Mouse (Mus musculus): ENCODE data around the gene Slu7.

DNA sequence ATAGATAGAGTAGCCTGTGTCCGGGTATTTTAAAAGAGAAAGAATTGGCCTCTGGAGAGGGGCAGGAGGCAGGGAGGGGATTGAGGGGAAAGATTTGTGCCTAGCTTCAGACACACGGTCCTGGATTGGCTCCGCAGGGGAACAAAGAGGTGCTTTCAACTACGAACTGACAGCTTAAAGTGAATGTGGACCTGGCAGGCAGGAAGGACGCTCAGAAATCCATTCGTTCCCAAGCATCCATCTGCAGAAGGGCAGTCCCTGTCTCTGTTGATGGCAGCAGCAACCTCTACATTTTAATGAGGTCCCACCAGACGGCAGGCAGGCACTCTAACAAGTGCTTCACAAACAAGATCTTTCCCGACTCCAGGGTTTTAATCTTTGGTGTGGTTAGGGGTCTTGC lies 47.8 kb upstream of the Slu7 start:
- TF ChIP-seq EP300 (IDR thresholded peaks at IDR 0.05; ENCODE audit: low read depth), result no peak
- no peak for TF ChIP-seq CTCF (IDR thresholded peaks at IDR 0.05; ENCODE audit: low read depth)

Data from heart, postnatal 0 days (tissue).